Mouse (Mus musculus) megakaryocyte-erythroid progenitor cell, adult 5-6 weeks (primary cell): ENCODE measurements at regions not wholly inside any gene's neighbourhood (a gene's known extent, or its start where the extent isn't known, plus 50 kb on each side); places are given as distances from the start of the nearest gene placed in this dataset.
A peak's percentile ranks its signal among the peaks of the same experiment; 100 is the strongest.

Source experiments
- ATAC-seq: replicated peaks from 2 replicates; pipeline ENCODE4 v1.8.0; 2016; ENCODE audit warnings: mild to moderate bottlenecking, inconsistent platforms; ENCODE audit not compliant: severe bottlenecking, poor library complexity, low FRiP score, low TSS enrichment

DNA sequence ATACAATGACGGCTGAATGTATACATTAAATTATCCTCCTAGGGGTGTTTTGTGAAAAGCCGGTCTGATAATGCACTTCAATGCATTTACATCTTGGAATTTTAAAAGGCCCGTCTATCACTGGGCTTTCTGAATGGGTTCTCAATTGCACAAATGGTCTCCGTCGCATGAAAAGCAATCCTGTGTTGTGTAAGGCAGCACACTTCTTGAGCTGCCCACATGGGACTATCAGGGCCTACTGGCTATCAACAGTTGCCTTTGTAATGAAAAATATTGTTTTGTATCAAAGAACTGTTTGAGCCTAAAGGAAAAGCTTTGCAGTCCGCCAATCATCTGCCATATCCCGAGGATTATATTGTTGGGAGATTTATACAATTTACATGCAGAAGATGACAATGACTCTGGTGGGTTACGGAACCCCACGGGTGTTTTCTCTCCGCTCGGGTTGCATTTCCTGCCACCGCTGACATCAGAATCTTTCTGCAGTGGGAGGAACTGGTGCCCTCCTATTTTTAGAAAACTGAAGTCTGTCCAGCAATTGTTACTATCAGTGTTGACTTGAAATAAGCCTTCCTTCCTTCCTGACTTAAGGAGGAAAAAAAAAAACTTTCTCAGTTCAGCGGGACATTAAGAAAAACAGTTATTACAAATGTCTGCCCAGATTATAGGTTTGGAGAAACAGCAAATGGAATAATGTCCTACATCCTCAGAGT is 118.7 kb downstream of the Tmem26 start:
- no peak for ATAC-seq

GRCm38 (mm10) chr10:68844066-68844465 is 120.6 kb downstream of the Tmem26 start:
- ATAC-seq, result no peak

GRCm38 (mm10) chr10:68844596-68844995 is 121.2 kb downstream of the Tmem26 start:
- ATAC-seq, result no peak

- ATAC-seq, result no peak
Observed at GRCm38 (mm10) chr10:68851153-68851552, 127.7 kb downstream of the Tmem26 start.

DNA sequence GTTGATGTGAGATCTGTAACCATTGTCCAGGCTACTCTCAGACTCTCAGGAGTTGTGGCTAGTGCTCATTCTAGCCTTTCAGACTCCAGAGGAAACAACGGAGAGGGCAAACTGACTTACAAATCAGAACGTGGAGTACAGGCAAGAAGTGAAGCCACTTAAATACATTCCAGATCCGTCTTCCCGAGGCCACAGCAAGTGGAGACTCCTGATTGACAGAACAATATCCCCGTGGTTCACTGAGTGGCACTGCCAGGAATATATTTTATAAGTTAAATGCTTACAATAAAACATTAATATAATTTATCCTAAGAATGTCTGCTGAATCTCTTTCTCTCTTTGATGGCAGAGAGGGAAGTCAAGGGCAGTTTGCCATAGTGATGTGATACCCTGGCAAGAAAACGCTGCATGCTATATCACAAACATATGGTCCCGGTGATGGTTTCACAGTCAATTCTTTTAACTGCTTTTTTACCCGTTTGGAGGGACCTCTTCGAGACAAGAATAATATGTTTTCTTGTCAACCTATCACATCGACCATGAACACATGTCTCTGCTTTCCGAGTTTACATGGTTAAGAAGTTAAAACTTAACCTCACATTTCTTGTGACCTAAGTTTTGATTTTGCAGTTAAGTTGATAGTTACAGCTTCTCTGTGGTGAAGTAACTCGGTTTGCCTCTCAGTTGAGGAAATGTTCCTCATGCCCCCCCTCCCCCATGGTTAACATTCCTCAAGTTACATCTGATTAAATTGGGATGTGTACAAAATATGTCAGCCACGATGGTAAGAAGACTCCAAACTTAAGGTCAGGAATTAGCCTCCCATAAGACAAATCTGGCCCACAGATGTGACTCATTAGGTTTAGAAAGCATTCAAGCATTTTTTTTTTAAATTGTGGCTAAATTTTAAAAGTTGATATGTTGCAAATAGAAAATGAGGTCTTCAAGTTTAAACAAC is 132.8 kb downstream of the Tmem26 start:
- no peak for ATAC-seq

DNA sequence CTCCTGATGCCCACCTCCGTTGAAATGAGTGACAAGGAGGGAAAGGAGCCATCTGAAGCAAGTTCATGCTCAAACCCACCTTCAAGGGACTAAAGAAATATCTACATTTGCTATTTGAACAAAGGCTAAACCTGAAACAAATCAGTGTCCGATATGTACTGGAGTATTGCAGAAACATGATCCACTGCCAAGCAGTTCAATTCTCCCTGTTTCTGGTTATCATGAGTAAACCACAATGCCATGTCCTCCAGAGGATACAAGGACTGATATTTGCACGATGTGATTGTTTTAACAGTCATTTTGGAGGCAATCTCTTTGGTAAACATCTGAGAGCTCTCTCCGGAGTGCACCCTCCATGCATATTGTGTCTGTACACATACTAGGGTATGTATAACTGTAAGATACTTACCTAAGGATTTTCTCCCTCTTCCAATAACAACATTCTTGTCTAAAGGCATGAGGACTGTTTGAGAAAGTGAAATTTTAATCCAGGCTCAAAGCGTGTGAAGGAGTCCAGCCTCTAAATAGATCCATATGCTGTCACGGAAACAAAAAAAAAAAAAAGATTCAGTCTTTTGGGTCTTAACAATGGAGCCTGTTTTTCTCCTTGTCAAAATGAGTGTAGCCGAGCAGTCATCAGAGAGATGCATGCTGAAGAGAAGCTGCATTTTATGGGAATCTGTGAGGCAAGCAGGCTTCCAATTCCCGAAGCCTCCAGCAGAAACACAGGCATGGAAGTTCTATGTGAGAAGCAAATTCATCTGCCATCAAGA is 141.3 kb downstream of the Tmem26 start:
- ATAC-seq, result no peak

- no peak for ATAC-seq
Observed at GRCm38 (mm10) chr10:68865776-68866175, 142.3 kb downstream of the Tmem26 start.

- no peak for ATAC-seq
Observed at GRCm38 (mm10) chr10:68867361-68867760, 143.9 kb downstream of the Tmem26 start.

DNA sequence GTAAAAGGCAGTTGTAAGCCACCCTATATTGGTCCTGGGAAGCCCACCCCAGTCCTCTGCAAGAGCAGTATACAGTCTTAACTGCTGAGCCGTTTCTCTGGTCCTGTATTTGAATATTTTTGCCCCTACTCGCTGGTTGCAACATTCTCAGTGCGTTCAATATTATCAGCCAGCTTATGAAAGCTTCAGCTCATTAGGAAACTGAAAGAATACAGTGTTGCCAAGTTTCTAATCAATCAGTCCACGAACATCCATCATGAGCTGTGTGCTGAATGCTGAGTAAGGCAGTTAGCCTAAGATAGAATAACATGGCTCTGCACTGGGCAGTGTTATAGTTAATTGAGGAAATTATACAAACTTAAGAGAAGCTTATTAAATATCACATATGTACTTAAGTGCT is 148.7 kb downstream of the Tmem26 start:
- ATAC-seq, result no peak

DNA sequence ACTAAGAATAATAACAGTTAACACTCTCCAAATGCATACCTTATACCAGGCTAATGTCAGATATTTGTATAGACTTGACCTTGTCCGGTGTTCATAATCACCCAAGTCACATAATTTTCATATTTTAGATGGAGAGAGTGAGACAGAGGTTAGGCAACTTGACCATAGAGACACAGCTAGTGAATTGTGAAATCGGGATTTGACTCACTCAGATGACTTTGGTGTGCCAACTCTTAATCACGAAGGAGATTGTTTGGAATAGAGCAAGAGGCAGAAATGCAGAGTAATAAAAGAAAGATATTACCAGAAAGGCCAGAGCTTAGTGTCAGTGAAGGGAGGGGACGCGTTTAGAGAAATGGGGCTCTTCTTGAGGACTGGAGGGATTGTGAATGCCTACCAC is 152.2 kb downstream of the Tmem26 start:
- ATAC-seq, result no peak

DNA sequence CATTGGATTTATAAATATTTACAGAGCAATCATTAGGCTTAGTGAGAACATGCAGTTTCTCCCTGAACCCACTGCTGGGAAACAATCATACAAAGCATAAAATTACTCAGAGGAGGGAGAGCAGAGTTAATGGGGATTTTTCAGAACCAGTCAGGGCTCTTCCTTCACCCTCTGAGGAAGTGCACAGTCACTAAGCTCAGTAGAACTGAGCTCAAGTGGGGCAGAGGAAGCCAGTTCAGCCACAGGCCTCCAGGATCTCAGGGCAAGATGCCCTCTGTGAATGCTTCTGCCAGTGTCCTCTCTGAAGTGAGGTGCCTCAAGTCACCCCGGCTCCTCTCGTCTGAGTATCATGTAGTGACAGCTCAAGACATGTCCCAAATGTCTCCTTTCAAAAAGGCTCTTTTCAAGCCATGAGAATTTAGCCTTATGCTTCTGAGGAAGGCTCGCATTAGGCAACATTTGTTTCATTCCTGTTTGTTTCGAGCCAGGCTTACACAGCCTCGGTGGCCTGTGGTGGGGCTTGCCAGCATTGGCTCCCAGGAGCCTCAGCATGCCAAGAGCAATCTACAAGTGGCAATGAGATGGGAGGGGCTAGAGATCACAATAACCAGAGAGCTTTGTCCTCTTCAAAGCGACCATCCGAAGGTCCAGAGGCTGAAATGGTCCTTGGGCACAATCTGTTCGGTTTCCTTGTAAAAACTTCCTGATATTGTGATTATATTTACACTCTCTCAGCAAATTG is 169.8 kb downstream of the Tmem26 start:
- no peak for ATAC-seq

DNA sequence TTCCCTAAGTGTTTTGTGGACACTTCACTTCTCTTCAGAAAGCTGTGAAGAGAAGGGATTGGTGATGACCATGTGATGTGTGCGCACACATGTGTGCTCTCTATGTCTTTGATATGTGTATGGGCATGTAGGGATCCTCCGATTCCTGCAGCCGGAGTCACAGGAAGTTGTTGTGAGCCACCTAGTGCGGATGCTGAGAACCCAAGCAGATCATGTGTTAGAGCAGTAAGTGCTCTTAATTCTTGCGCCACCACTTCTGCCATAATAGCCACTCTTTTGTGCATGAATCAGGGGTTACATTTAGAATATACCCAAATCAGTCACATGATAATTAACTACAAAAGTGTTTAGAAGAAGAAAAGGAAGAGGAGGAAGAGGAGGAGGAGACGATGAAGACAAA is 170.7 kb downstream of the Tmem26 start:
- no peak for ATAC-seq

- no peak for ATAC-seq
Observed at GRCm38 (mm10) chr10:68897524-68897923, 174.1 kb downstream of the Tmem26 start.

DNA sequence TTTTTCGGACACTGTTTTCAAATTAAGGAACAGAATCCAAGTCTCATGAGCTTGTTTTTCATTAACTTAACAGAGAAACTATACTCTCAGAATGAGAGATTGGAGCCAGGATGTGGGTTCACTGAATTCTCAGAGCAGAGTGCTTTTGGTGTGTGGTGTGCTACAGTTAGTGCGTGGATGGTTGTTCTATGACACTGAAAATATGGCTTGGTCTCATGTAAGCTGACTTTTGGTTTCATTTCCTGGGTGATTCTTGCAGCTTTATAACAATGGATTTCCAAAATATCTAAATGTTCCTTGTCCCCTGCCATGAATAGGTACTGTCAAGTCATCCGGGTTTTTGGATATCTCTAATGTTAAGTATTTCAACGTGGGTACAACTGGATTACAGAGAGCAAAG is 177.7 kb downstream of the Tmem26 start:
- no peak for ATAC-seq

GRCm38 (mm10) chr10:68902670-68903069 is 179.2 kb downstream of the Tmem26 start:
- peak; percentile 55; the same call in 1 of the 2 replicates for ATAC-seq

DNA sequence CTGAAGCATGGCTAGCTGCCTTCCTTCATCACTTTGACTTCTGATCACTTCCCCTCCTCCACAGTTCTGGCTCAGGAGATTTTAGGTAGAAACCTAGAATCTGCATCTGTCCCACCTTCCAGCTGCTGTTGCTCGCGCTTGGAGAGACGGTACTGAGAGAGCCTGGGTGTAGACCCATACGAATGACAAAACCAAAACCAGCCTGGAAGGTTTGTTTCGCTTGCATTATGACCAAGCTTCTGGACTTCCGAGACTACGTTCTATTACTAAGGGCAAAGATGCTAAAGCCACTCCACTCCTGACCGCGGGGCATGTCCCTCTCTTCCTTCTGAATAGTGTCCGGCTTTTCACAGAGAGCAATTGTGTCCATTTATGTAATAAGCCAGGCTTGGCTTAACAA is 180.9 kb downstream of the Tmem26 start:
- no peak for ATAC-seq

DNA sequence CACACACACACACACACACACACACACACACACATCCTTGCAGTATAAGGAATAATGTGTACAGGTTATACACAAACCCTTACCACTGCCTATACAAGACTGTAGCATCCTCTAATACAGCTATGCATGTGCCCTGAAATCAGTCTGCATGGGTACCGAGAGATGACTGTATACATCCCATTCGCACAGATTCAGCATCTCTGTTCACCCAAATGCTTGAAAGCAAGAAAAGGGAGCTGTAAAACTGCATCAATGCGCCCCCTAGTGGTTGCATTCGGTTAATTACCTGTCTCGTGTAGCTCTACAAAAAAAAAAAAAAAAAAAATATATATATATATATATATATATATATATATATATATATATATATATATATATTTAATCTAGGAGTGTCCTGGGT is 184.8 kb downstream of the Tmem26 start:
- 0 out of 2 replicates have a peak, but pooled peaks have one; percentile 26 for ATAC-seq

- no peak for ATAC-seq
Observed at GRCm38 (mm10) chr10:68909018-68909417, 185.6 kb downstream of the Tmem26 start.

DNA sequence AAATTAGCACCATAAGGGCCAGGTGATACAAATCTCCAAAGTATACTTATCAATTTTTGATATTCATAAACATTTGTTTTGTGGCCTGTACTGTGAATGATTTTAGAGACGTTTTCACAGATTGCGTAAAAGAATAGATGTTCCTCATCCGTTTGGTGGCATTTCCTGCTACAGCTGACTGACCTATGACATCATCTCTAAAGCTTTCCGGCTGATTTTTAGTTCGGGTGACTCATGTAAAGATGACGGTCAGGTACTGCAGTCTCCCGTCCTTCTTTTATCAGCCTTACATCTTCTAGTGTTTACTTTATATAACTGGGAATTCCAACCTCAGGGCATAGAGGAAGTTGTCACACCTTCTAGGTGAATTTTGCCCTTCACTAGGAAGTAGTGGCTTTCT is 192.7 kb downstream of the Tmem26 start:
- no peak for ATAC-seq
